Mouse (Mus musculus) hindbrain, postnatal 0 days (tissue): ENCODE measurements around the gene Dusp7. TPM values are rescaled to one million over a fixed set of nuclear protein-coding genes. Genes with fewer than 3 reads are reported as not detected.

Source experiments
- ATAC-seq: fragments of 200-750 bp; cut with Nextera tagmentation; 2 replicates; pipeline ENCODE4 v1.8.0; 2017; ENCODE audit warnings: mild to moderate bottlenecking, moderate TSS enrichment, moderate library complexity
- DNase-seq: peaks from one replicate; pipeline ENCODE4 v3.0.0-alpha.2; 2015; ENCODE audit warnings: low spot score
- H3K27ac ChIP-seq: fragments of 300-500 bp; sonication (generic); 2 replicates; pipeline ENCODE4 v1.5.1; 2014; ENCODE audit warnings: mild to moderate bottlenecking
- H3K27me3 ChIP-seq: fragments of 300-500 bp; sonication (generic); 2 replicates; pipeline ENCODE4 v1.6.1; 2014; ENCODE audit warnings: low read length, mixed read lengths; ENCODE audit not compliant: insufficient read depth
- H3K36me3 ChIP-seq: fragments of 300-500 bp; sonication (generic); 2 replicates; pipeline ENCODE4 v1.6.1; 2014; ENCODE audit warnings: low read length, mixed read lengths; ENCODE audit not compliant: insufficient read depth
- H3K4me1 ChIP-seq: fragments of 300-500 bp; sonication (generic); 2 replicates; pipeline ENCODE4 v1.6.1; 2014; ENCODE audit warnings: antibody characterized with exemption, low read length, mixed read lengths; ENCODE audit not compliant: insufficient read depth
- H3K4me2 ChIP-seq: fragments of 300-500 bp; sonication (generic); 2 replicates; pipeline ENCODE4 v1.6.1; 2014; ENCODE audit warnings: low read depth, mild to moderate bottlenecking, low read length, moderate library complexity, mixed read lengths
- H3K4me3 ChIP-seq: fragments of 300-500 bp; sonication (generic); 2 replicates; pipeline ENCODE4 v1.5.1; 2014; ENCODE audit warnings: low read length
- H3K9ac ChIP-seq: fragments of 300-500 bp; sonication (generic); replicated peaks from 2 replicates; pipeline ENCODE4 v1.6.1; 2014; ENCODE audit warnings: mild to moderate bottlenecking, low read length, moderate library complexity, mixed read lengths
- H3K9me3 ChIP-seq: fragments of 300-500 bp; sonication (generic); 2 replicates; pipeline ENCODE4 v1.6.1; 2016; ENCODE audit warnings: low read length, mixed read lengths
- CTCF ChIP-seq: IDR thresholded peaks from 2 replicates; pipeline ENCODE4 v1.5.1; 2016; ENCODE audit warnings: antibody characterized with exemption, control low read depth, low read depth
- WGBS: fragments of 180-500 bp; shearing (Covaris S2); extraction: QIAGEN DNeasy Blood & Tissue Kit; methylation state at CpG from one replicate; pipeline ENCODE4 v1.1.7; 2014; 5-methylcytosine and 5-hydroxymethylcytosine counted together
- polyA plus RNA-seq: library from polyadenylated mRNA; unstranded; fragments of >200 nt; fragmentation: Nextera tagmentation; extraction: Ambion mirVana; gene quantifications from 2 replicates; pipeline ENCODE4 v1.2.1, GENCODE M21; 2015
- total RNA-seq: library from RNA; depleted of rRNA; stranded (reverse); fragments of >200 nt; gene quantifications from 2 replicates; pipeline ENCODE4 v1.2.3, GENCODE M21; 2014

Dusp7 gene
- total and polyA plus RNA-seq, 2 experiments from 2014 or later, result 13.7 to 66.4 TPM

GRCm38 (mm10) chr9:106340501-106341312 is 27.7 kb upstream of the Dusp7 start:
- H3K27me3 ChIP-seq, result no peaks in the 10 kb centered on the region
- WGBS, result 82% methylated on average over 13 of the region's 13 CpGs
- no peak overlapping the region for H3K9ac ChIP-seq
- no peak overlapping the region for H3K4me2 ChIP-seq
- no peak overlapping the region for H3K27ac ChIP-seq
- ATAC-seq (no peak), DNase-seq (no peak)
- H3K9me3 ChIP-seq, result no peaks in the 10 kb centered on the region
- H3K36me3 ChIP-seq, result no peaks in the 10 kb centered on the region
- no peak overlapping the region for H3K4me3 ChIP-seq
- no peak for TF ChIP-seq CTCF
- peaks cover 13% of the 10 kb centered on the region for H3K4me1 ChIP-seq

- Histone ChIP-seq H3K4me3 (no peak overlapping the region), H3K36me3 (no peaks in the 10 kb centered on the region), H3K27ac (no peak overlapping the region), H3K4me1 (peaks cover 13% of the 10 kb centered on the region), H3K27me3 (no peaks in the 10 kb centered on the region), H3K9me3 (no peaks in the 10 kb centered on the region), H3K9ac (no peak overlapping the region), H3K4me2 (no peak overlapping the region)
- no peak for TF ChIP-seq CTCF
- ATAC-seq (no peak), DNase-seq (no peak)
- 81% methylated on average over 3 of the region's 3 CpGs for WGBS
Observed at GRCm38 (mm10) chr9:106341313-106341686, 27.1 kb upstream of the Dusp7 start.

GRCm38 (mm10) chr9:106342573-106342972 is 25.9 kb upstream of the Dusp7 start:
- H3K9ac ChIP-seq, result no peak overlapping the region
- no peak for TF ChIP-seq CTCF
- no peak for ATAC-seq
- H3K4me1 ChIP-seq, result peaks cover 13% of the 10 kb centered on the region
- no peak overlapping the region for H3K4me2 ChIP-seq
- no peak overlapping the region for H3K4me3 ChIP-seq
- H3K9me3 ChIP-seq, result no peaks in the 10 kb centered on the region
- no peak for DNase-seq
- H3K27ac ChIP-seq, result no peak overlapping the region
- WGBS, result 86% methylated on average over 9 of the region's 9 CpGs
- H3K36me3 ChIP-seq, result no peaks in the 10 kb centered on the region
- H3K27me3 ChIP-seq, result no peaks in the 10 kb centered on the region

GRCm38 (mm10) chr9:106345167-106345566 is 23.3 kb upstream of the Dusp7 start:
- no peak overlapping the region for H3K4me3 ChIP-seq

GRCm38 (mm10) chr9:106345630-106346029 is 22.8 kb upstream of the Dusp7 start:
- 62% methylated on average over 6 of the region's 6 CpGs for WGBS
- no peak overlapping the region for H3K4me2 ChIP-seq
- DNase-seq (no peak), ATAC-seq (no peak)
- H3K27me3 ChIP-seq, result no peaks in the 10 kb centered on the region
- H3K4me1 ChIP-seq, result no peaks in the 10 kb centered on the region
- no peak overlapping the region for H3K27ac ChIP-seq
- no peaks in the 10 kb centered on the region for H3K9me3 ChIP-seq
- H3K36me3 ChIP-seq, result no peaks in the 10 kb centered on the region
- H3K9ac ChIP-seq, result no peak overlapping the region
- TF ChIP-seq CTCF, result no peak
- no peak overlapping the region for H3K4me3 ChIP-seq

More at GRCm38 (mm10) chr9:106345167-106345566, 23.3 kb upstream of the Dusp7 start:
- 51% methylated on average over 6 of the region's 6 CpGs for WGBS
- no peaks in the 10 kb centered on the region for H3K27me3 ChIP-seq
- ATAC-seq, result peak; percentile 45; the same call in 1 of the 2 replicates
- H3K27ac ChIP-seq, result no peak overlapping the region
- H3K9ac ChIP-seq, result 0 out of 2 replicates have a peak overlapping the region, but pooled peaks have one; percentile 1
- DNase-seq, result peak; percentile 53
- no peak for TF ChIP-seq CTCF
- no peak overlapping the region for H3K4me2 ChIP-seq
- H3K9me3 ChIP-seq, result no peaks in the 10 kb centered on the region
- H3K36me3 ChIP-seq, result no peaks in the 10 kb centered on the region
- H3K4me1 ChIP-seq, result no peaks in the 10 kb centered on the region

GRCm38 (mm10) chr9:106348281-106348680 is 20.2 kb upstream of the Dusp7 start:
- H3K27ac ChIP-seq, result no peak overlapping the region
- H3K9ac ChIP-seq, result no peak overlapping the region
- H3K27me3 ChIP-seq, result no peaks in the 10 kb centered on the region
- TF ChIP-seq CTCF, result no peak
- DNase-seq (no peak), ATAC-seq (no peak)
- no peak overlapping the region for H3K4me2 ChIP-seq
- H3K36me3 ChIP-seq, result no peaks in the 10 kb centered on the region
- WGBS, result 73% methylated on average over 10 of the region's 10 CpGs
- no peak overlapping the region for H3K4me3 ChIP-seq
- no peaks in the 10 kb centered on the region for H3K4me1 ChIP-seq
- H3K9me3 ChIP-seq, result no peaks in the 10 kb centered on the region

GRCm38 (mm10) chr9:106349075-106349474 is 19.4 kb upstream of the Dusp7 start:
- Histone ChIP-seq H3K9ac (no peak overlapping the region), H3K9me3 (no peaks in the 10 kb centered on the region), H3K4me2 (no peak overlapping the region), H3K4me3 (no peak overlapping the region), H3K4me1 (no peaks in the 10 kb centered on the region), H3K36me3 (no peaks in the 10 kb centered on the region), H3K27me3 (no peaks in the 10 kb centered on the region), H3K27ac (no peak overlapping the region)
- 73% methylated on average over 2 of the region's 2 CpGs for WGBS
- peak; percentile 68 for TF ChIP-seq CTCF
- peak; percentile 63 for DNase-seq
- ATAC-seq, result peak; percentile 70
